Mouse (Mus musculus) thymus, adult 2 months (tissue): ENCODE results near the gene Prr12. TPM values are rescaled to one million over a fixed set of nuclear protein-coding genes. Genes with fewer than 3 reads are reported as not detected.

Experiments
- DNase-seq: peaks from one replicate; pipeline ENCODE4 v3.0.0; 2021
- H3K27ac ChIP-seq: fragments of 200-500 bp; 2 replicates; pipeline ENCODE4 v1.5.1; 2012; ENCODE audit warnings: low read length, control low read depth; ENCODE audit not compliant: control insufficient read depth, insufficient read depth
- H3K27me3 ChIP-seq: fragments of 200-500 bp; 2 replicates; pipeline ENCODE4 v1.6.1; 2012; ENCODE audit warnings: mild to moderate bottlenecking, low read length, moderate library complexity, mixed read lengths; ENCODE audit not compliant: control insufficient read depth, insufficient read depth
- H3K36me3 ChIP-seq: fragments of 200-500 bp; 2 replicates; pipeline ENCODE4 v1.6.1; 2012; ENCODE audit warnings: mild to moderate bottlenecking, low read length, moderate library complexity; ENCODE audit not compliant: control insufficient read depth, insufficient read depth
- H3K4me1 ChIP-seq: fragments of 200-500 bp; replicated peaks from 2 replicates; pipeline ENCODE4 v1.6.1; 2012; ENCODE audit warnings: low read length; ENCODE audit not compliant: control insufficient read depth, insufficient read depth
- H3K4me3 ChIP-seq: fragments of 200-500 bp; 2 replicates; pipeline ENCODE4 v1.5.1; 2012; ENCODE audit warnings: mild to moderate bottlenecking, low read length, control low read depth, moderate library complexity; ENCODE audit not compliant: control insufficient read depth, insufficient read depth
- CTCF ChIP-seq: fragments of 200-500 bp; IDR thresholded peaks from 2 replicates; pipeline ENCODE4 v1.5.1; 2012; ENCODE audit warnings: mild to moderate bottlenecking, control low read depth, low read length, moderate library complexity, borderline replicate concordance; ENCODE audit not compliant: control insufficient read depth, poor library complexity, insufficient read depth; ENCODE audit errors: extremely low read depth
- POLR2A ChIP-seq: fragments of 200-500 bp; IDR thresholded peaks from 2 replicates; pipeline ENCODE4 v1.6.1; 2012; ENCODE audit warnings: mild to moderate bottlenecking, low read length, control low read depth, moderate library complexity; ENCODE audit not compliant: control insufficient read depth, poor library complexity, insufficient read depth; ENCODE audit errors: extremely low read depth
- WGBS: fragments of 180-500 bp; shearing (Covaris S2); methylation state at CpG from one replicate; pipeline ENCODE4 v1.1.7; 2018; 5-methylcytosine and 5-hydroxymethylcytosine counted together
- polyA plus RNA-seq: library from polyadenylated mRNA; depleted of rRNA; stranded (reverse); fragments of >200 nt; gene quantifications from 2 replicates; pipeline ENCODE4 v1.2.3, GENCODE M21; 2012

The Prr12 gene
- polyA plus RNA-seq, 1 experiment: 32.7 TPM

GRCm38 (mm10) chr7:45072230-45072629 is 19.5 kb upstream of the Prr12 start:
- H3K36me3 ChIP-seq: peaks cover 15% of the 10 kb centered on the region
- H3K4me3 ChIP-seq: no peak overlapping the region
- TF ChIP-seq CTCF: no peak
- no peak for TF ChIP-seq POLR2A
- no peak overlapping the region for H3K27ac ChIP-seq
- H3K27me3 ChIP-seq: no peaks in the 10 kb centered on the region
- DNase-seq: no peak
- 92% methylated on average over 2 of the region's 2 CpGs for WGBS
- peaks cover 6% of the 10 kb centered on the region; the same call in 1 of the 2 replicates for H3K4me1 ChIP-seq

GRCm38 (mm10) chr7:45069671-45070070 is 17.0 kb upstream of the Prr12 start:
- no peak for DNase-seq
- WGBS: 48% methylated on average over 2 of the region's 2 CpGs
- no peak overlapping the region for H3K4me3 ChIP-seq
- no peak overlapping the region for H3K27ac ChIP-seq
- H3K36me3 ChIP-seq: no peaks in the 10 kb centered on the region; the same call in 1 of the 2 replicates
- peaks cover 8% of the 10 kb centered on the region; the same call in 1 of the 2 replicates for H3K4me1 ChIP-seq
- TF ChIP-seq CTCF: no peak
- TF ChIP-seq POLR2A: no peak
- H3K27me3 ChIP-seq: no peaks in the 10 kb centered on the region

GRCm38 (mm10) chr7:45068000-45068318 is 15.3 kb upstream of the Prr12 start:
- Histone ChIP-seq H3K4me3 (no peak overlapping the region), H3K4me1 (peaks cover 9% of the 10 kb centered on the region; the same call in 1 of the 2 replicates), H3K36me3 (no peaks in the 10 kb centered on the region), H3K27me3 (no peaks in the 10 kb centered on the region), H3K27ac (no peak overlapping the region)
- WGBS: 48% methylated on average over 5 of the region's 5 CpGs
- TF ChIP-seq POLR2A (no peak), CTCF (peak; percentile 96)
- DNase-seq: peak; percentile 69

- Histone ChIP-seq H3K36me3 (no peaks in the 10 kb centered on the region), H3K27me3 (no peaks in the 10 kb centered on the region), H3K4me1 (peaks cover 9% of the 10 kb centered on the region; the same call in 1 of the 2 replicates), H3K4me3 (no peak overlapping the region), H3K27ac (no peak overlapping the region)
- 90% methylated on average over 4 of the region's 4 CpGs for WGBS
- DNase-seq: no peak
- TF ChIP-seq POLR2A (no peak), CTCF (no peak)
Observed at GRCm38 (mm10) chr7:45067190-45067999, 14.7 kb upstream of the Prr12 start.

- H3K4me3 ChIP-seq: peak within 1 kb of the TSS; percentile 62
- peak; percentile 57; the same call in 1 of the 2 replicates for TF ChIP-seq POLR2A
- no peak for TF ChIP-seq CTCF
- H3K36me3 ChIP-seq: no peaks in the 10 kb centered on the region
- H3K27ac ChIP-seq: peak within 1 kb of the TSS; percentile 75
- H3K4me1 ChIP-seq: peaks cover 7% of the 10 kb centered on the region
- DNase-seq: peak; percentile 94
- no peaks in the 10 kb centered on the region for H3K27me3 ChIP-seq
- WGBS: under 1% methylated on average over 31 of the region's 31 CpGs
Observed at GRCm38 (mm10) chr7:45062239-45062835, 9.7 kb upstream of the Prr12 start, which contains the start of the genes Nosip and Prrg2. Nosip (plus strand) TSS chr7:45062429. Prrg2 (minus strand) TSS chr7:45062677.

- DNase-seq: peak; percentile 22
- peaks cover 7% of the 10 kb centered on the region for H3K4me1 ChIP-seq
- no peaks in the 10 kb centered on the region for H3K27me3 ChIP-seq
- no peak overlapping the region for H3K4me3 ChIP-seq
- no peaks in the 10 kb centered on the region for H3K36me3 ChIP-seq
- TF ChIP-seq POLR2A: no peak
- no peak for TF ChIP-seq CTCF
- WGBS: 64% methylated on average over 11 of the region's 11 CpGs
- no peak overlapping the region for H3K27ac ChIP-seq
Observed at GRCm38 (mm10) chr7:45061532-45062075, 8.9 kb upstream of the Prr12 start.
